Mouse (Mus musculus) yolk sac, embryonic 10.5 days (tissue): ENCODE results near the gene Aym1.
"Not testable (repeated sequence)": the region's sequence is repeated elsewhere in the genome, so short reads cannot be mapped to it uniquely, and the experiment has no call there.

ENCODE experiments used
- DNase-seq: peaks from one replicate; pipeline ENCODE4 v3.0.0-alpha.2; 2017; ENCODE audit warnings: low spot score

Aym1 gene

GRCm38 (mm10) chr5:113357186-113357585, at the start of gene Aym1:
TSS of gene Aym1 (plus strand) at chr5:113357294.
- DNase-seq: no peak

GRCm38 (mm10) chr5:113309491-113310376, 47.4 kb upstream of the Aym1 start:
- no peak for DNase-seq

- peak; percentile 58 for DNase-seq
Measured at GRCm38 (mm10) chr5:113310377-113311003, 46.6 kb upstream of the Aym1 start, which contains the start of gene Sgsm1. TSS of gene Sgsm1 (minus strand) at chr5:113310786.

GRCm38 (mm10) chr5:113313998-113314397, 43.1 kb upstream of the Aym1 start:
- DNase-seq: no peak

GRCm38 (mm10) chr5:113323784-113324638, 33.1 kb upstream of the Aym1 start:
- DNase-seq: no peak

GRCm38 (mm10) chr5:113329463-113329862, 27.6 kb upstream of the Aym1 start:
- DNase-seq: no peak

- no peak for DNase-seq
Measured at GRCm38 (mm10) chr5:113330202-113330601, 26.9 kb upstream of the Aym1 start.

- DNase-seq: no peak
Measured at GRCm38 (mm10) chr5:113332239-113332638, 24.9 kb upstream of the Aym1 start.

GRCm38 (mm10) chr5:113332899-113333298, 24.2 kb upstream of the Aym1 start:
- no peak for DNase-seq

GRCm38 (mm10) chr5:113334621-113335530, 22.2 kb upstream of the Aym1 start:
- no peak for DNase-seq

GRCm38 (mm10) chr5:113335732-113336131, 21.4 kb upstream of the Aym1 start:
- peak; percentile 10 for DNase-seq

- no peak for DNase-seq
Measured at GRCm38 (mm10) chr5:113336281-113336680, 20.8 kb upstream of the Aym1 start.

- no peak for DNase-seq
Measured at GRCm38 (mm10) chr5:113344635-113345386, 12.3 kb upstream of the Aym1 start.

- no peak for DNase-seq
Measured at GRCm38 (mm10) chr5:113345781-113346180, 11.3 kb upstream of the Aym1 start.

GRCm38 (mm10) chr5:113346651-113347050, 10.4 kb upstream of the Aym1 start:
- DNase-seq: not testable (repeated sequence)

- no peak for DNase-seq
Measured at GRCm38 (mm10) chr5:113347593-113347992, 9.5 kb upstream of the Aym1 start.

GRCm38 (mm10) chr5:113348597-113348996, 8.5 kb upstream of the Aym1 start:
- no peak for DNase-seq

- DNase-seq: no peak
Measured at GRCm38 (mm10) chr5:113349226-113349625, 7.9 kb upstream of the Aym1 start.

- no peak for DNase-seq
Measured at GRCm38 (mm10) chr5:113349810-113350209, 7.3 kb upstream of the Aym1 start.

- DNase-seq: no peak
Measured at GRCm38 (mm10) chr5:113351768-113352167, 5.3 kb upstream of the Aym1 start.
